Mouse (Mus musculus): Measurements from ENCODE around the gene Bclaf3. TPM values are rescaled to one million over a fixed set of nuclear protein-coding genes. Genes with fewer than 3 reads are reported as not detected.
"Not testable (repeated sequence)": the region's sequence is repeated elsewhere in the genome, so short reads cannot be mapped to it uniquely, and the experiment has no call there.

Gene Bclaf3
- polyA plus RNA-seq, 1 experiment from 2014 or later, result 14.1 TPM

DNA sequence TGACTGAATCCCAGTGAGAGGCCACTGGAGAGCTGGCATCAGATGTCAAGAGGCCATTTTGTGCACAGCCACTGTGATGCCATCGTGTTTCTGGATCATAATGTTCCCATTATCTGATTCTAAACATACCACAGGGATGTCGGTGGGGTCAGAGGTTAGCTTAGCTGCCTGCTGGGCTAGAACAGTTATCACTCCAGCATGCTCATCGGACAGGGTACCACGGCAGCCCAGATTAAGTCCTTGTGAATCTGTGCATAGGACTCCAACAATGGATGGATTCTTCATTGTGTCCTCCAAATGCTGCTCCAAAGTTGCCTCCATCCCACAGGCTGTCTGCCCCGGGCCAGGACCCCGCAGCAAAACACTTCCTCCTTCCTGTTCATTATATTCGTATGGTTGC lies 58.2 kb downstream of the Bclaf3 start:
- H3K27ac ChIP-seq (replicated peaks in 1 of 2; ENCODE audit: control insufficient read depth in 1 of 2, insufficient read depth in 1 of 2, low read depth in 2 of 2, low read length in 2 of 2); H3K36me3 ChIP-seq (ENCODE audit: control insufficient read depth, insufficient read depth, low read length); H3K9me3 ChIP-seq (ENCODE audit: control insufficient read depth, low read length); H3K27me3 ChIP-seq (ENCODE audit: control insufficient read depth, insufficient read depth, low read length); H3K9ac ChIP-seq (ENCODE audit: low read length); ATAC-seq (ENCODE audit: insufficient number of reproducible peaks, insufficient read depth, low FRiP score, low read depth); H3K4me1 ChIP-seq (ENCODE audit: control insufficient read depth in 2 of 2, insufficient read depth in 2 of 2, low read length in 2 of 2); H3K4me3 ChIP-seq (ENCODE audit: control insufficient read depth in 1 of 2, insufficient read depth in 1 of 2, low read depth in 1 of 2, low read length in 2 of 2); H3K4me2 ChIP-seq (ENCODE audit: low read length): not testable (repeated sequence)
- WGBS, result 73% methylated on average over 7 of the region's 7 CpGs

DNA sequence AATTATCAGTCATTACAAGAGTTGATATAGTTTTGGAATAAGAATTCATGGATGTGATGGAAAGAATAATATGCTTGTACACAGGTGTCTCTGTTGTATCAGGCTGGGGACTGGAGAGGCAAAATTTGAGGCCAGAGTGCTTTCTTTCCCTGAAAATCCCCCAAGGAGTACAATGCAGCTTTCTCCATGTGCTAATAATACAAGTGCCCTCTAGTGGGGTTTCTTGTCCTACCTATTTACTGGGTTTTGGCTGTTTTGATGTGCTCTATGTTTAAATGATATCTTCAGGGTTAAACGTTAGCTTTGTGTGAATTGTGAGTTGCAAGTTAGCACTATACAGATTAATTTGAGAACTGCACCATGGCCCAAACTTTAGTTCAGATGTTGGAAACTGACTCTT lies 65.1 kb downstream of the Bclaf3 start:
- H3K9me3 ChIP-seq (ENCODE audit: control insufficient read depth, low read length), result no peaks in the 10 kb centered on the region
- H3K4me1 ChIP-seq (ENCODE audit: control insufficient read depth in 2 of 2, insufficient read depth in 2 of 2, low read length in 2 of 2), result no peaks in the 10 kb centered on the region
- WGBS, result 80% methylated on average over 1 of the region's 1 CpGs
- no peaks in the 10 kb centered on the region; the same call in 1 of the 2 replicates for H3K36me3 ChIP-seq (ENCODE audit: control insufficient read depth, insufficient read depth, low read length)
- ATAC-seq (ENCODE audit: insufficient number of reproducible peaks, insufficient read depth, low FRiP score, low read depth), result no peak
- H3K27me3 ChIP-seq (ENCODE audit: control insufficient read depth, insufficient read depth, low read length), result no peaks in the 10 kb centered on the region
- no peak overlapping the region for H3K27ac ChIP-seq (replicated peaks in 1 of 2; ENCODE audit: control insufficient read depth in 1 of 2, insufficient read depth in 1 of 2, low read depth in 2 of 2, low read length in 2 of 2)
- H3K4me2 ChIP-seq (ENCODE audit: low read length), result no peak overlapping the region
- H3K9ac ChIP-seq (ENCODE audit: low read length), result no peak overlapping the region
- no peak overlapping the region for H3K4me3 ChIP-seq (ENCODE audit: control insufficient read depth in 1 of 2, insufficient read depth in 1 of 2, low read depth in 1 of 2, low read length in 2 of 2)

DNA sequence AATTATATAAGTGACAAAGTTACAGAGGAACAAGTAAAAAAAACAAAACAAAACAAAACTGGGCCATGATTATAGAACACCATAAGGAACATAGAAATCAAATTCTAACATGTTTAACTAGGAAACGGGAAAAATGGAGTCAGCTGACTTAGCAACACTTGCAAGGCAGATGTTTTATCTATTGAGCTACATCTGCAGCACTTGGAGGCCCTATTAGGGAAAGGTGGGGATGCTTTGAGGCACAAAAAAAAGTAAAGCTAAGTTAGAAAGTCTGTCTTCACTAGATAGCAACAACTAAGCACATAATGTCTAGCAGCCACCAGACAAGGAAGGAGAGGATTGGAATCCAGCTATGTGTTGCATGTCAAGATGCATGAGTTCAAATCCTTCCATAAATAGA lies 71.0 kb downstream of the Bclaf3 start:
- no peak overlapping the region for H3K4me2 ChIP-seq (ENCODE audit: low read length)
- H3K27me3 ChIP-seq (ENCODE audit: control insufficient read depth, insufficient read depth, low read length), result no peaks in the 10 kb centered on the region
- 61% methylated on average over 1 of the region's 1 CpGs for WGBS
- H3K4me3 ChIP-seq (ENCODE audit: control insufficient read depth in 1 of 2, insufficient read depth in 1 of 2, low read depth in 1 of 2, low read length in 2 of 2), result no peak overlapping the region
- no peak overlapping the region for H3K9ac ChIP-seq (ENCODE audit: low read length)
- ATAC-seq (ENCODE audit: insufficient number of reproducible peaks, insufficient read depth, low FRiP score, low read depth), result no peak
- no peaks in the 10 kb centered on the region for H3K36me3 ChIP-seq (ENCODE audit: control insufficient read depth, insufficient read depth, low read length)
- H3K9me3 ChIP-seq (ENCODE audit: control insufficient read depth, low read length), result no peaks in the 10 kb centered on the region
- no peak overlapping the region for H3K27ac ChIP-seq (replicated peaks in 1 of 2; ENCODE audit: control insufficient read depth in 1 of 2, insufficient read depth in 1 of 2, low read depth in 2 of 2, low read length in 2 of 2)
- H3K4me1 ChIP-seq (ENCODE audit: control insufficient read depth in 2 of 2, insufficient read depth in 2 of 2, low read length in 2 of 2), result no peaks in the 10 kb centered on the region

DNA sequence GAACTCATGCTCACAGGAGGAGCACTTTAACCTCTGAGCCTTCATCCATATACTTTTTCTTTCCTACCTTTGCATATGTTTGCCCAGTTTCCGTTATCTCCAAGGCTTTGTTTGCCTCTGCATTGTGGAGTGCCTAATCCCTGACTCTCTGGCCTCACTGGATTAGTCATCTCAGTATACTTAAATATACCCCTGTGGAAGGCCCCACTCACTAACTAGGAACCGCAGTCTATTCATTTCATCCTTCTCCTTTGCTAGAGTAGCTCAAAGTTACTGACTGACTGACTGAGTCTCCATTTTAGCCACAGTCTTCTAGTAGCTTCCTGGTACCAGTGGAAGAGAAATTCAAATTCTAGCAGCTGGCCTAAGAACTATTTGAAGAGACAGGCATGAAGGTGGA lies 78.3 kb downstream of the Bclaf3 start:
- H3K27me3 ChIP-seq (ENCODE audit: control insufficient read depth, insufficient read depth, low read length), result no peaks in the 10 kb centered on the region
- ATAC-seq (ENCODE audit: insufficient number of reproducible peaks, insufficient read depth, low FRiP score, low read depth), result no peak
- no peak overlapping the region for H3K4me2 ChIP-seq (ENCODE audit: low read length)
- H3K9me3 ChIP-seq (ENCODE audit: control insufficient read depth, low read length), result no peaks in the 10 kb centered on the region
- no peaks in the 10 kb centered on the region for H3K36me3 ChIP-seq (ENCODE audit: control insufficient read depth, insufficient read depth, low read length)
- no peak overlapping the region for H3K4me3 ChIP-seq (ENCODE audit: control insufficient read depth in 1 of 2, insufficient read depth in 1 of 2, low read depth in 1 of 2, low read length in 2 of 2)
- no peak overlapping the region for H3K27ac ChIP-seq (replicated peaks in 1 of 2; ENCODE audit: control insufficient read depth in 1 of 2, insufficient read depth in 1 of 2, low read depth in 2 of 2, low read length in 2 of 2)
- no peaks in the 10 kb centered on the region for H3K4me1 ChIP-seq (ENCODE audit: control insufficient read depth in 2 of 2, insufficient read depth in 2 of 2, low read length in 2 of 2)
- H3K9ac ChIP-seq (ENCODE audit: low read length), result no peak overlapping the region
- 80% methylated on average over 2 of the region's 2 CpGs for whole genome bisulfite sequencing

DNA sequence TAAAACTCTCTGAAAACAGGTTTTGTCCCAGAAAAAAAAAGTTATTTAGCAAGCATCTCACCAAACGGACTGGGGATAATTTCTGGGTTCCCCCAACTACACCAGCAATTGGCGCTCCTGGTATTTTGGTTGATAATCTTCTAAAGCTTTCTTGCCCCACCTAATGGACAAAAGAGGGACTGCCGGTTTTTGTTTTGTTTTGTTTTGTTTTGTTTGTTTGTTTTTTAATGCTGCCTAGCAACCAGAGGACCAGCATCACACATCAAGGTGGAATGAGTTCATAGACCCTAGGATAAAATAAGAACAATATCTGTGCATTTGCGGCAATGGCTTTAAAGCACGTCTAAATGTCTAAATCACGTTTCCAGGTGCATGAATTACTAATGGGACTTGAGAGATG lies 80.4 kb downstream of the Bclaf3 start:
- Histone ChIP-seq H3K4me1 (ENCODE audit: control insufficient read depth in 2 of 2, insufficient read depth in 2 of 2, low read length in 2 of 2) (no peaks in the 10 kb centered on the region), H3K9me3 (ENCODE audit: control insufficient read depth, low read length) (no peaks in the 10 kb centered on the region), H3K27ac (replicated peaks in 1 of 2; ENCODE audit: control insufficient read depth in 1 of 2, insufficient read depth in 1 of 2, low read depth in 2 of 2, low read length in 2 of 2) (no peak overlapping the region), H3K4me2 (ENCODE audit: low read length) (no peak overlapping the region), H3K9ac (ENCODE audit: low read length) (no peak overlapping the region), H3K27me3 (ENCODE audit: control insufficient read depth, insufficient read depth, low read length) (no peaks in the 10 kb centered on the region), H3K4me3 (ENCODE audit: control insufficient read depth in 1 of 2, insufficient read depth in 1 of 2, low read depth in 1 of 2, low read length in 2 of 2) (no peak overlapping the region), H3K36me3 (ENCODE audit: control insufficient read depth, insufficient read depth, low read length) (no peaks in the 10 kb centered on the region)
- WGBS, result 38% methylated on average over 6 of the region's 6 CpGs
- no peak for ATAC-seq (ENCODE audit: insufficient number of reproducible peaks, insufficient read depth, low FRiP score, low read depth)

DNA sequence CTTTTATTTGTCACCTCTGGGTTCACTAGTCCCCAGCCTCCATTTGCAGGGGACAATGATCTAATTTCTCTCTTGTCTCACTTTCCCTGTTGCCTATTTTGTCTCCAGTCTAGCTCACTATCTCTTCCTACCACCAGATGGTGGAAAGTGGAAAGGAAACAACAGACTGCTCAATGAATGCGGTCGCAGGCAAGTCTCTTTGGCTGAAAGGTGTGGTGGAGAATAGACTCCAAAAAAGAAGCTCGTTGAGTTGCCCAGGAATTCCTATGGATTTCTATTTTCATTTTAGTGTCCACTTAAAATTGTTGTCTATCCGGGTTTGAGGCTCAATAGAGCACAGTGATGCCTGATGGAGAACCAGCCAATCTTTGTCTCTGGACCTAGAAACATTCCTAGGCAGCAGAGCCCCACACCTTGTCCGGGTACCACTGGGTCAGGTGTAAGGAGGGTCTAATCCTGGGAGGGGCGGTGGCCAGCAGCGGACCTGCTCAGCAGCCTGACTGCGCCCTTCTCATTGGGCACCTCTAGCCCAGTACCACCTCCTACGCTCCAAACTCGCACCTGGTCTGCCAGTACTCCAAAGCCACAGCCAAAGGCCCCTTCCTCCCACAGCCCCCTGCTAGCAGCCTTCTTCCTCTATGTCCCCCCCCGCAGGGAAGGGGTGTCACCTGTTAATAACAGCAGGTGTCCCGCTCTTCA lies 99.9 kb downstream of the Bclaf3 start:
- no peak for ATAC-seq (ENCODE audit: insufficient number of reproducible peaks, insufficient read depth, low FRiP score, low read depth)
- Histone ChIP-seq H3K36me3 (ENCODE audit: control insufficient read depth, insufficient read depth, low read length) (no peaks in the 10 kb centered on the region), H3K4me3 (ENCODE audit: control insufficient read depth in 1 of 2, insufficient read depth in 1 of 2, low read depth in 1 of 2, low read length in 2 of 2) (peak overlapping the region; percentile 60 to 73), H3K27me3 (ENCODE audit: control insufficient read depth, insufficient read depth, low read length) (no peaks in the 10 kb centered on the region), H3K27ac (replicated peaks in 1 of 2; ENCODE audit: control insufficient read depth in 1 of 2, insufficient read depth in 1 of 2, low read depth in 2 of 2, low read length in 2 of 2) (no peak overlapping the region), H3K4me2 (ENCODE audit: low read length) (peak overlapping the region; percentile 76), H3K9ac (ENCODE audit: low read length) (peak overlapping the region; percentile 30; the same call in 1 of the 2 replicates), H3K4me1 (ENCODE audit: control insufficient read depth in 2 of 2, insufficient read depth in 2 of 2, low read length in 2 of 2) (peaks cover 0 to 5% of the 10 kb centered on the region in 2 experiments; a peak in 1 of 4 replicates), H3K9me3 (ENCODE audit: control insufficient read depth, low read length) (no peaks in the 10 kb centered on the region)
- WGBS, result 15% methylated on average over 12 of the region's 12 CpGs

DNA sequence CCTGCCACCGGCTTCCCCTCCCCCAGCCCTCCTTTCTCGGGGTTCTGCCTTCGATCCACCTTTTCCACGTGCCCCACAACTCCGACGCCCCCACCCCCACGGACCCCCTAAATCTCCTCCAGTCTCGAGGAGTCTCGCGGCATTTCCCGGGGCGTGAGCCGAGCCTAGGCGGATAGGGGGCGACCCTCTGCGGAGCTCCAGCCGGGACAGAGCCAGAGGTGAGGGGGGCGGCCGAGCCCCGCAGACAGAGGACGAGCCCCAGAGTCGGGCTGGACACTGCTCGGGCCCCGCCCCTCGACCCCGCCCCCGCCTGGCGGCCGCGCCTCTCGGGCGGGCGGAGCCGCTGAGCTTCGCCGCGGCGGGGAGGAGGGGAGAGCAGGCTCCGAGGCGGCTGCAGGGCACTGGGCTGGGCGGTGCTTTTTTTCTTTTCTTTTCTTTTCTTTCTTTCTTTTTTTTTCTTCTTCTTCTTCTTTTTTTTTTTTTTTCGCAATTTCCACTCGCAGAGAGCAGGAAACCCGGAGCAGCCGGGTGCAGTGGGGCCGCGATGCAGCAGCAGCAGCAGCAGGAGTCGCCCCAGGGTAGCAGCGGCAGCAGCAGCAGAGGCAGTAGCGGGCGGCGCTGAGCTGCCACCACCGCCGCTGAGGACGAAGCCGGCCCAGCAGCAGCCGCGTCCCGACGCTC lies 100.6 kb downstream of the Bclaf3 start, which contains the start of gene Sh3kbp1:
Gene Sh3kbp1 (plus strand): TSS at position 366 of the 681 bp plus-strand sequence.
- WGBS, result 12% methylated on average over 49 of the region's 60 CpGs

More for the DNA sequence above, 100.6 kb downstream of the Bclaf3 start, which contains the start of gene Sh3kbp1:
- no peaks in the 10 kb centered on the region for H3K9me3 ChIP-seq (ENCODE audit: control insufficient read depth, low read length)
- peak within 1 kb of the TSS; percentile 60 to 73 for H3K4me3 ChIP-seq (ENCODE audit: control insufficient read depth in 1 of 2, insufficient read depth in 1 of 2, low read depth in 1 of 2, low read length in 2 of 2)
- H3K4me1 ChIP-seq (ENCODE audit: control insufficient read depth in 2 of 2, insufficient read depth in 2 of 2, low read length in 2 of 2), result peaks cover 0 to 5% of the 10 kb centered on the region in 2 experiments; a peak in 1 of 4 replicates
- H3K36me3 ChIP-seq (ENCODE audit: control insufficient read depth, insufficient read depth, low read length), result no peaks in the 10 kb centered on the region
- peak within 1 kb of the TSS; percentile 77 for H3K9ac ChIP-seq (ENCODE audit: low read length)
- H3K4me2 ChIP-seq (ENCODE audit: low read length), result peak within 1 kb of the TSS; percentile 76
- H3K27me3 ChIP-seq (ENCODE audit: control insufficient read depth, insufficient read depth, low read length), result no peaks in the 10 kb centered on the region
- peak; percentile 86 for ATAC-seq (ENCODE audit: insufficient number of reproducible peaks, insufficient read depth, low FRiP score, low read depth)
- H3K27ac ChIP-seq (replicated peaks in 1 of 2; ENCODE audit: control insufficient read depth in 1 of 2, insufficient read depth in 1 of 2, low read depth in 2 of 2, low read length in 2 of 2), result peak within 1 kb of the TSS; percentile 51 to 57; a peak in 3 of 4 replicates
